Mouse (Mus musculus) B cell, adult 62 days (primary cell): ENCODE results near the gene Casp9. TPM values are rescaled to one million over a fixed set of nuclear protein-coding genes. Genes with fewer than 3 reads are reported as not detected.

Experiments
- total RNA-seq: library from RNA; stranded (reverse); gene quantifications from 4 replicates; pipeline ENCODE4 v1.2.4, GENCODE M21; 2023

Casp9 gene
- total RNA-seq: 21.8 to 32.9 TPM (median 25.5 TPM) in 4 replicates

DNA sequence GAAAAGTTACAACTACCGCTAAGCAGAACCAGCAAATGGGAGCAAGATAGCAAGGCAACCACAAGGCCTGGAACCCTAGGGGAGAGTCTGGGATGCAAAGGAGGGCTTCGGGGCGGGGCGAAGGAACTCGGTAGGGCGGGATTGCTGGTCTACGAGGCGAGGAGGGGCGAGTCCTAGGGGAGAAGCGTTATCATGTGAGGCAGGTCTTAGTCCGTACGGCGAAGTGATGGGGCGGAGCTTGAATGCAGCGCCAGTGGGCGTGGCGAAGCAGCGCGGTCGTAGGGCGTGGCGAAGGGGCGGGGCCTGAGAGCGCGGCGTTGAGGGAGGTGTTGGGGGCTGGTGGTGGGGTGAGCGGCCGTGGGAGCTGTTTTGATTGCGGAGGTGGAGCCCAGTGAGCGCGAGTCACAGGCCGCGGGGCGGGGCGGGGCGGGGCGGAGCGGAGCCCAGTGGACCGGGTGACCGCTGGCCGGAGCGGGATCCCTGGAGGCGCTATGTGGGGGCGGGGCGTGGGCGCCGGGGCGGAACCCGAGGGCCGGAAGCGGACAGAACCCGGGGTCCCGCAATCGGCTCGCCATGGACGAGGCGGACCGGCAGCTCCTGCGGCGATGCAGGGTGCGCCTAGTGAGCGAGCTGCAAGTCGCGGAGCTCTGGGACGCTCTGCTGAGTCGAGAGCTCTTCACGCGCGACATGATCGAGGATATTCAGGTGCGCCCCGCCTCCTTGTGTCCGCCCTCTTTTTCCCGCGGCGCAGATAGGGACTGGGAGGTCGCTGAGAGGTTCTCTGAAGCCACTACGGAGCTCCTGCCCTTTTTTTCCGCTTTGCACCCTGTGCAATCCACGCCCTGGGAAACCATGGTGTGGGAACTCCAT lies at the start of gene Casp9:
Gene Casp9 (plus strand): TSS at position 331 of the 870 bp plus-strand sequence.

GRCm38 (mm10) chr4:141746578-141747346 lies 46.6 kb upstream of the Casp9 start, which contains the start of gene Agmat:
TSS of gene Agmat (plus strand) at chr4:141746672.

GRCm38 (mm10) chr4:141790524-141790990 lies 2.9 kb upstream of the Casp9 start, which contains the start of gene Dnajc16:
TSS of gene Dnajc16 (minus strand) at chr4:141790931.

GRCm38 (mm10) chr4:141826060-141826459 lies 32.6 kb downstream of the Casp9 start, which contains the start of gene Cela2a:
TSS of gene Cela2a (minus strand) at chr4:141826160.

DNA sequence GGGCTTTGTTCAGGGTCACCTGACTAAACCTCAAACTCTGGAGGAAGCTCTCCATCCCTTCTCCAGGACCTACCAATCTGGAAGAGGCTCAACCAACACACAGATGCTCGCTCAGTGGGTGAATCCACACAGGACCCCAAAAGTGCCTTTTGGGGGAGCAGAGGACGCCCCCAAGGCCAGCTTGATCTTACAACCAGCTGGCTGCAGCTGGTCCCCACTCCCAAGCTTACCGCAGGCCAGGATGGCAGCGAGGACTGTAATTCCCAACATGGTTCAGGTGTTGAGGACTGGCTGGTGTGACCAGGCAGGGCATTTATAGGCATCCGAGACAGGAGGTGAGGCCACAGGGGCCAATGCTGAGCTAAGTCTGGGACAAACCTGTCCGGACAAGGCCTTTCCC lies 52.6 kb downstream of the Casp9 start, which contains the start of gene Ctrc:
Gene Ctrc (minus strand): TSS at position 361 of the 400 bp plus-strand sequence.

Other genes starting within 250 kb of the Casp9 start
- gene Fblim1, start 187.5 kb upstream of the Casp9 start, total RNA-seq: not detected in 4 replicates
- gene Tmem82, start 175.0 kb upstream of the Casp9 start, total RNA-seq: not detected in 4 replicates
- gene Slc25a34, start 169.8 kb upstream of the Casp9 start, total RNA-seq: 0.21 TPM in 1 of 4 replicates, not detected in the others
- gene Plekhm2, start 128.7 kb upstream of the Casp9 start, total RNA-seq: 27.7 to 40.7 TPM (median 35.5 TPM) in 4 replicates
- gene Rsc1a1, start 108.0 kb upstream of the Casp9 start, total RNA-seq: 4.6 to 12.8 TPM (median 7.1 TPM) in 3 of 4 replicates, not detected in the other
- 43.3 to 54.2 TPM (median 45.4 TPM) in 4 replicates for gene Ddi2, start 70.2 kb upstream of the Casp9 start, total RNA-seq
- not detected in 4 replicates for gene Agmat, start 46.9 kb upstream of the Casp9 start, total RNA-seq
- 9.8 to 13.5 TPM (median 12.6 TPM) in 4 replicates for gene Dnajc16, start 2.7 kb upstream of the Casp9 start, total RNA-seq
- 1.1 to 2.0 TPM in 2 of 4 replicates, not detected in the others for gene Cela2a, start 32.5 kb downstream of the Casp9 start, total RNA-seq
- not detected in 4 replicates for gene Ctrc, start 52.7 kb downstream of the Casp9 start, total RNA-seq
- 29.9 to 37.0 TPM (median 31.6 TPM) in 4 replicates for gene Efhd2, start 81.3 kb downstream of the Casp9 start, total RNA-seq
- not detected in 4 replicates for gene Fhad1, start 221.5 kb downstream of the Casp9 start, total RNA-seq